Comparison of ENCODE assay signal across 8 mouse cellular contexts in the genomic region with DNA sequence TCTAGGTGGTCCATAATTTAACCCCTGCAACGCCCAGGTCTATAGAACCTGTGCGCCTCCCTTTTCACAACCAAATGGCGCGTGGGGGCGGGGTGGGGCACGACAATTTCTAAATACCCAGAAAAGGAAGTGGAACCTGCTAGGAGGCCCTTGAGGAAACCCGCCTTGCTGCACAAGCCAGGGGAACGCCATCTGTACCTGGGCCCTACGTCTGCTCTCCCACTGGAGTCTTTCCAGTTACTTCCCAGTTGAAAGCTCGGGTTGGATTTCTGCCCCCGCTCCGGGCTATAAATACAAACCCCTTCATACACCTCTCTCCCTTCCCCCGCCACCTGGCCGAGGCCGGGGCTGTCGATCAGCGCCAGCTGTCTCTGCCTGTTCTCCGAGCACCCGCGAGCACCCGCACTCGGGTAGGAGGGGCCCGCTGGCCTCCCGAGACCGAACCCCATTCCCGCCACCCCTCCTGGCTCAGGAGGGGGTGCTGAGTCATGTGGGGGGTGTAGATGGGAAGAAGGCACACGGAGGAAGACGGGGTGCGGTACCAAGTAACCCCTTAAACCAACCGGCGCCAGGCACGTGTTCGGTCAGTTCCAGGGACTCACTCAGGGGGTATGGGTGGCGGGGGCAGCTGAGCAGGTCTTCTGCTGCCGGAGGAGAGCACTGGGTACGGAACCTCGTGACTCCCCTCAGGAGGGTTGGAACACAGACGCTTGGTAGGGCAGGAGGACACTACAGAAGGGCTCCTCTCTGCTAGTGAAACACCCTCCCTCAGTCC. TPM values are rescaled to one million over a fixed set of nuclear protein-coding genes. Genes with fewer than 3 reads are reported as not detected.
A peak's percentile ranks its signal among the peaks of the same experiment; 100 is the strongest.
DNase-seq lines count a peak whose midpoint lies in the region; ATAC-seq lines count a peak whose summit lies in the region.

No protein-coding gene starts in this region.

- H3K36me3 ChIP-seq in embryonic facial prominence, embryonic 12.5 days, result peaks cover 17% of the 10 kb centered on the region
- H3K36me3 ChIP-seq in limb, embryonic 15.5 days, result peaks cover 25% of the 10 kb centered on the region
- H3K36me3 ChIP-seq in midbrain, embryonic 15.5 days (replicated peaks), result peaks cover 9% of the 10 kb centered on the region; the same call in 1 of the 2 replicates
- peaks cover 10% of the 10 kb centered on the region; the same call in 1 of the 2 replicates for H3K36me3 ChIP-seq in stomach, embryonic 14.5 days (ENCODE audit: control insufficient read depth, insufficient read depth, low read length)

- H3K27me3 ChIP-seq in embryonic facial prominence, embryonic 12.5 days, result peaks cover 62% of the 10 kb centered on the region
- peaks cover 53% of the 10 kb centered on the region for H3K27me3 ChIP-seq in limb, embryonic 15.5 days
- peaks cover 56% of the 10 kb centered on the region for H3K27me3 ChIP-seq in midbrain, embryonic 15.5 days (replicated peaks)
- H3K27me3 ChIP-seq in stomach, embryonic 14.5 days (ENCODE audit: control insufficient read depth, insufficient read depth, low read length), result peaks cover 10% of the 10 kb centered on the region

- H3K4me2 ChIP-seq in embryonic facial prominence, embryonic 12.5 days (replicated peaks), result peak overlapping the region; percentile 92
- peak overlapping the region; percentile 96 for H3K4me2 ChIP-seq in limb, embryonic 15.5 days
- H3K4me2 ChIP-seq in midbrain, embryonic 15.5 days, result peak overlapping the region; percentile 79
- H3K4me2 ChIP-seq in stomach, embryonic 14.5 days (replicated peaks; ENCODE audit: low read depth, low read length), result peak overlapping the region; percentile 98

- ATAC-seq in embryonic facial prominence, embryonic 12.5 days (ENCODE audit: insufficient number of reproducible peaks, insufficient read depth, low FRiP score, low TSS enrichment), result no peak; the same call in 1 of the 2 replicates
- ATAC-seq in limb, embryonic 15.5 days (ENCODE audit: insufficient number of reproducible peaks, low FRiP score, low TSS enrichment, low read depth), result peak; percentile 43; the same call in 1 of the 2 replicates
- peak; percentile 49 for ATAC-seq in midbrain, embryonic 15.5 days (replicated peaks)
- peak; percentile 24 for ATAC-seq in stomach, embryonic 14.5 days (ENCODE audit: insufficient number of reproducible peaks, insufficient read depth, low FRiP score, low read depth)

- H3K9me3 ChIP-seq in embryonic facial prominence, embryonic 12.5 days, result no peaks in the 10 kb centered on the region
- no peaks in the 10 kb centered on the region for H3K9me3 ChIP-seq in limb, embryonic 15.5 days
- no peaks in the 10 kb centered on the region for H3K9me3 ChIP-seq in midbrain, embryonic 15.5 days
- H3K9me3 ChIP-seq in stomach, embryonic 14.5 days (ENCODE audit: control insufficient read depth, low read depth, low read length), result no peaks in the 10 kb centered on the region

- peak overlapping the region; percentile 39 for H3K9ac ChIP-seq in embryonic facial prominence, embryonic 12.5 days
- peak overlapping the region; percentile 36; the same call in 1 of the 2 replicates for H3K9ac ChIP-seq in limb, embryonic 15.5 days
- H3K9ac ChIP-seq in midbrain, embryonic 15.5 days, result peak overlapping the region; percentile 35; the same call in 1 of the 2 replicates
- H3K9ac ChIP-seq in stomach, embryonic 14.5 days (replicated peaks; ENCODE audit: low read depth, low read length), result peak overlapping the region; percentile 47

- peak overlapping the region; percentile 50 for H3K4me3 ChIP-seq in embryonic facial prominence, embryonic 12.5 days
- H3K4me3 ChIP-seq in limb, embryonic 15.5 days, result peak overlapping the region; percentile 57
- peak overlapping the region; percentile 48 for H3K4me3 ChIP-seq in midbrain, embryonic 15.5 days
- H3K4me3 ChIP-seq in stomach, embryonic 14.5 days (ENCODE audit: low read depth, low read length), result peak overlapping the region; percentile 51

- H3K27ac ChIP-seq in embryonic facial prominence, embryonic 12.5 days, result no peak overlapping the region
- peak overlapping the region; percentile 43 for H3K27ac ChIP-seq in limb, embryonic 15.5 days
- no peak overlapping the region for H3K27ac ChIP-seq in midbrain, embryonic 15.5 days
- peak overlapping the region; percentile 44; the same call in 1 of the 2 replicates for H3K27ac ChIP-seq in stomach, embryonic 14.5 days (ENCODE audit: low read length)

- DNase-seq in retina, postnatal 1 day, result peak; percentile 45
- DNase-seq in retina, embryonic 14.5 days (ENCODE audit: low spot score), result no peak
- peak; percentile 75 to 77 for DNase-seq in heart, adult 9 months (ENCODE audit: low spot score in 2 of 2)
- peak; percentile 41 to 47 for DNase-seq in kidney, adult 8-10 months

- WGBS in embryonic facial prominence, embryonic 12.5 days, result 1% methylated on average over 38 of the region's 38 CpGs
- WGBS in limb, embryonic 15.5 days, result 1% methylated on average over 38 of the region's 38 CpGs
- 1% methylated on average over 38 of the region's 38 CpGs for WGBS in midbrain, embryonic 15.5 days
- 1% methylated on average over 38 of the region's 38 CpGs for WGBS in stomach, embryonic 14.5 days

- H3K4me1 ChIP-seq in embryonic facial prominence, embryonic 12.5 days, result peaks cover 9% of the 10 kb centered on the region; the same call in 1 of the 2 replicates
- peaks cover 22% of the 10 kb centered on the region for H3K4me1 ChIP-seq in limb, embryonic 15.5 days
- peaks cover 16% of the 10 kb centered on the region for H3K4me1 ChIP-seq in midbrain, embryonic 15.5 days
- H3K4me1 ChIP-seq in stomach, embryonic 14.5 days (ENCODE audit: control insufficient read depth, insufficient read depth, low read length), result peaks cover 9% of the 10 kb centered on the region; the same call in 1 of the 2 replicates

RNA-seq across cellular contexts. Expression of a gene that starts 1.3 kb away (rescaled TPM):
- 16.2 and 18.7 TPM in 2 replicates for polyA plus RNA-seq in embryonic facial prominence, embryonic 12.5 days (2016; fragmentation: Nextera tagmentation; extraction: Ambion mirVana)
- polyA plus RNA-seq in limb, embryonic 15.5 days (2015; fragmentation: Nextera tagmentation; extraction: Ambion mirVana), result 124 and 168 TPM in 2 replicates
- polyA plus RNA-seq in midbrain, embryonic 15.5 days (2015; fragmentation: Nextera tagmentation; extraction: Ambion mirVana), result 7.9 and 12.7 TPM in 2 replicates
- polyA plus RNA-seq in stomach, embryonic 14.5 days (2014; fragmentation: Nextera tagmentation; extraction: Ambion mirVana), result 59.9 and 69.1 TPM in 2 replicates

RNA-seq across cellular contexts. Expression of a gene that starts 7.8 kb away (rescaled TPM):
- polyA plus RNA-seq in embryonic facial prominence, embryonic 12.5 days (2016; fragmentation: Nextera tagmentation; extraction: Ambion mirVana), result 132 and 138 TPM in 2 replicates
- 119 TPM in 2 replicates for polyA plus RNA-seq in limb, embryonic 15.5 days (2015; fragmentation: Nextera tagmentation; extraction: Ambion mirVana)
- 156 and 169 TPM in 2 replicates for polyA plus RNA-seq in midbrain, embryonic 15.5 days (2015; fragmentation: Nextera tagmentation; extraction: Ambion mirVana)
- 123 TPM in 2 replicates for polyA plus RNA-seq in stomach, embryonic 14.5 days (2014; fragmentation: Nextera tagmentation; extraction: Ambion mirVana)

RNA-seq across cellular contexts. Expression of a gene that starts 7.8 kb away (rescaled TPM):
- polyA plus RNA-seq in embryonic facial prominence, embryonic 12.5 days (2016; fragmentation: Nextera tagmentation; extraction: Ambion mirVana), result 21.6 and 21.7 TPM in 2 replicates
- 16.7 and 19.0 TPM in 2 replicates for polyA plus RNA-seq in limb, embryonic 15.5 days (2015; fragmentation: Nextera tagmentation; extraction: Ambion mirVana)
- polyA plus RNA-seq in midbrain, embryonic 15.5 days (2015; fragmentation: Nextera tagmentation; extraction: Ambion mirVana), result 21.8 and 24.0 TPM in 2 replicates
- polyA plus RNA-seq in stomach, embryonic 14.5 days (2014; fragmentation: Nextera tagmentation; extraction: Ambion mirVana), result 22.4 and 29.6 TPM in 2 replicates

RNA-seq across cellular contexts. Expression of a gene that starts 13.5 kb away (rescaled TPM):
- not detected in 2 replicates for polyA plus RNA-seq in embryonic facial prominence, embryonic 12.5 days (2016; fragmentation: Nextera tagmentation; extraction: Ambion mirVana)
- polyA plus RNA-seq in limb, embryonic 15.5 days (2015; fragmentation: Nextera tagmentation; extraction: Ambion mirVana), result not detected in 2 replicates
- polyA plus RNA-seq in midbrain, embryonic 15.5 days (2015; fragmentation: Nextera tagmentation; extraction: Ambion mirVana), result not detected in 2 replicates
- not detected in 2 replicates for polyA plus RNA-seq in stomach, embryonic 14.5 days (2014; fragmentation: Nextera tagmentation; extraction: Ambion mirVana)

RNA-seq across cellular contexts. Expression of a gene that starts 17.8 kb away (rescaled TPM):
- 40.0 and 45.0 TPM in 2 replicates for polyA plus RNA-seq in embryonic facial prominence, embryonic 12.5 days (2016; fragmentation: Nextera tagmentation; extraction: Ambion mirVana)
- polyA plus RNA-seq in limb, embryonic 15.5 days (2015; fragmentation: Nextera tagmentation; extraction: Ambion mirVana), result 44.5 and 49.5 TPM in 2 replicates
- 72.9 and 82.1 TPM in 2 replicates for polyA plus RNA-seq in midbrain, embryonic 15.5 days (2015; fragmentation: Nextera tagmentation; extraction: Ambion mirVana)
- 14.3 and 14.4 TPM in 2 replicates for polyA plus RNA-seq in stomach, embryonic 14.5 days (2014; fragmentation: Nextera tagmentation; extraction: Ambion mirVana)

Comparison
In these comparisons a context has a peak if more than half of its experiments do, and no peak if none do; other contexts are left out.
1. H3K27ac ChIP-seq: peak in limb, embryonic 15.5 days (single experiment) and stomach, embryonic 14.5 days (single experiment); none in embryonic facial prominence, embryonic 12.5 days (single experiment) and midbrain, embryonic 15.5 days (single experiment).
2. Peak in every context shown above with its lines, with median percentiles within 50 percentile points of each other: H3K4me2 ChIP-seq, H3K4me3 ChIP-seq and H3K9ac ChIP-seq.